Mouse (Mus musculus) cortical plate, adult 2 months (tissue): ENCODE data around the gene Dvl1.

ENCODE experiments used
- CTCF ChIP-seq: fragments of 200-500 bp; IDR thresholded peaks from 2 replicates; pipeline ENCODE4 v1.5.1; 2011; ENCODE audit warnings: mild to moderate bottlenecking, control low read depth, low read length; ENCODE audit not compliant: insufficient read depth; ENCODE audit errors: extremely low read depth
- POLR2A ChIP-seq: fragments of 200-500 bp; IDR thresholded peaks from 2 replicates; pipeline ENCODE4 v1.6.1; 2011; ENCODE audit warnings: mild to moderate bottlenecking, low read length, control low read depth; ENCODE audit not compliant: insufficient read depth; ENCODE audit errors: extremely low read depth

GRCm38 (mm10) chr4:155817533-155817932 is 29.7 kb upstream of the Dvl1 start:
- TF ChIP-seq CTCF (no peak), POLR2A (no peak)
